Mouse (Mus musculus) brown adipose tissue, adult 24 weeks (tissue): ENCODE results near the gene Traf6. TPM values are rescaled to one million over a fixed set of nuclear protein-coding genes. Genes with fewer than 3 reads are reported as not detected.
A peak's percentile ranks its signal among the peaks of the same experiment; 100 is the strongest.

ENCODE experiments used
- H3K27ac ChIP-seq: fragments of 200-500 bp; replicated peaks from 2 replicates; pipeline ENCODE4 v1.5.1; 2012; ENCODE audit warnings: low read depth, mild to moderate bottlenecking, low read length
- H3K4me1 ChIP-seq: fragments of 200-500 bp; 2 replicates; pipeline ENCODE4 v1.6.1; 2012; ENCODE audit warnings: low read length, mixed read lengths; ENCODE audit not compliant: control insufficient read depth, insufficient read depth, insufficient read length
- H3K4me3 ChIP-seq: fragments of 200-500 bp; 2 replicates; pipeline ENCODE4 v1.5.1; 2012; ENCODE audit warnings: low read depth, mild to moderate bottlenecking, low read length, moderate library complexity; ENCODE audit not compliant: insufficient read depth
- polyA plus RNA-seq: library from polyadenylated mRNA; stranded (reverse); fragments of >200 nt; gene quantifications from 2 replicates; pipeline ENCODE4 v1.2.4, GENCODE M21; 2012; ENCODE audit not compliant: missing spikeins, insufficient read depth, insufficient read length

Gene Traf6
- polyA plus RNA-seq, 1 experiment, result 7.1 TPM

- no peak overlapping the region for H3K27ac ChIP-seq
- H3K4me3 ChIP-seq, result peak overlapping the region; percentile 95
- H3K4me1 ChIP-seq, result peaks cover 4% of the 10 kb centered on the region; the same call in 1 of the 2 replicates
Measured at GRCm38 (mm10) chr2:101679164-101679784, 1.0 kb downstream of the Traf6 start.

- no peak overlapping the region for H3K4me3 ChIP-seq
- H3K4me1 ChIP-seq, result peaks cover 1% of the 10 kb centered on the region; the same call in 1 of the 2 replicates
- no peak overlapping the region for H3K27ac ChIP-seq
Measured at GRCm38 (mm10) chr2:101684421-101684820, 6.2 kb downstream of the Traf6 start.

- H3K27ac ChIP-seq, result no peak overlapping the region
- H3K4me3 ChIP-seq, result no peak overlapping the region
- H3K4me1 ChIP-seq, result no peaks in the 10 kb centered on the region
Measured at GRCm38 (mm10) chr2:101688011-101688410, 9.8 kb downstream of the Traf6 start.

- Histone ChIP-seq H3K27ac (no peak overlapping the region), H3K4me1 (no peaks in the 10 kb centered on the region), H3K4me3 (no peak overlapping the region)
Measured at GRCm38 (mm10) chr2:101690252-101690827, 12.1 kb downstream of the Traf6 start.

GRCm38 (mm10) chr2:101693043-101693442, 14.8 kb downstream of the Traf6 start:
- Histone ChIP-seq H3K27ac (no peak overlapping the region), H3K4me1 (no peaks in the 10 kb centered on the region), H3K4me3 (no peak overlapping the region)

GRCm38 (mm10) chr2:101693577-101694215, 15.5 kb downstream of the Traf6 start:
- Histone ChIP-seq H3K27ac (no peak overlapping the region), H3K4me1 (no peaks in the 10 kb centered on the region), H3K4me3 (no peak overlapping the region)

- H3K27ac ChIP-seq, result no peak overlapping the region
- no peak overlapping the region for H3K4me3 ChIP-seq
- no peaks in the 10 kb centered on the region for H3K4me1 ChIP-seq
Measured at GRCm38 (mm10) chr2:101695584-101695983, 17.4 kb downstream of the Traf6 start.

- Histone ChIP-seq H3K4me3 (no peak overlapping the region), H3K4me1 (no peaks in the 10 kb centered on the region), H3K27ac (no peak overlapping the region; the same call in 1 of the 2 replicates)
Measured at GRCm38 (mm10) chr2:101699284-101699683, 21.1 kb downstream of the Traf6 start.

- Histone ChIP-seq H3K4me3 (no peak overlapping the region), H3K4me1 (no peaks in the 10 kb centered on the region), H3K27ac (no peak overlapping the region)
Measured at GRCm38 (mm10) chr2:101705941-101706485, 27.8 kb downstream of the Traf6 start.

- Histone ChIP-seq H3K27ac (no peak overlapping the region), H3K4me1 (0 out of 2 replicates have a peak, but pooled peaks cover 2% of the 10 kb centered on the region), H3K4me3 (no peak overlapping the region)
Measured at GRCm38 (mm10) chr2:101711608-101712007, 33.4 kb downstream of the Traf6 start.

- Histone ChIP-seq H3K4me1 (0 out of 2 replicates have a peak, but pooled peaks cover 2% of the 10 kb centered on the region), H3K4me3 (no peak overlapping the region), H3K27ac (no peak overlapping the region)
Measured at GRCm38 (mm10) chr2:101715650-101716323, 37.6 kb downstream of the Traf6 start.

GRCm38 (mm10) chr2:101717162-101717561, 38.9 kb downstream of the Traf6 start:
- no peak overlapping the region for H3K4me3 ChIP-seq
- H3K27ac ChIP-seq, result no peak overlapping the region
- H3K4me1 ChIP-seq, result 0 out of 2 replicates have a peak, but pooled peaks cover 2% of the 10 kb centered on the region

- H3K4me1 ChIP-seq, result no peaks in the 10 kb centered on the region
- no peak overlapping the region for H3K27ac ChIP-seq
- no peak overlapping the region for H3K4me3 ChIP-seq
Measured at GRCm38 (mm10) chr2:101721835-101722234, 43.6 kb downstream of the Traf6 start.

GRCm38 (mm10) chr2:101722370-101723332, 44.4 kb downstream of the Traf6 start:
- no peaks in the 10 kb centered on the region for H3K4me1 ChIP-seq
- H3K27ac ChIP-seq, result no peak overlapping the region
- no peak overlapping the region for H3K4me3 ChIP-seq
